Mouse (Mus musculus) heart, postnatal 10 days (tissue): ENCODE results near the gene Olfr96. TPM values are rescaled to one million over a fixed set of nuclear protein-coding genes. Genes with fewer than 3 reads are reported as not detected.

Experiments used
- DNase-seq, 2 experiments: peaks; one replicate each; pipeline ENCODE4 v3.0.0; 2021
- intact Hi-C: fragments of 180-260 bp; cut with DNase I; formaldehyde crosslinking; loops from one replicate; pipeline ENCODE4 v1.15.1; 2025
- total RNA-seq, 2 experiments: library from RNA; stranded (reverse); gene quantifications; 2 replicates each; pipeline ENCODE4 v1.2.3; 2021

Gene Olfr96
- total RNA-seq, 2 experiments from 2014 or later: not detected

DNA sequence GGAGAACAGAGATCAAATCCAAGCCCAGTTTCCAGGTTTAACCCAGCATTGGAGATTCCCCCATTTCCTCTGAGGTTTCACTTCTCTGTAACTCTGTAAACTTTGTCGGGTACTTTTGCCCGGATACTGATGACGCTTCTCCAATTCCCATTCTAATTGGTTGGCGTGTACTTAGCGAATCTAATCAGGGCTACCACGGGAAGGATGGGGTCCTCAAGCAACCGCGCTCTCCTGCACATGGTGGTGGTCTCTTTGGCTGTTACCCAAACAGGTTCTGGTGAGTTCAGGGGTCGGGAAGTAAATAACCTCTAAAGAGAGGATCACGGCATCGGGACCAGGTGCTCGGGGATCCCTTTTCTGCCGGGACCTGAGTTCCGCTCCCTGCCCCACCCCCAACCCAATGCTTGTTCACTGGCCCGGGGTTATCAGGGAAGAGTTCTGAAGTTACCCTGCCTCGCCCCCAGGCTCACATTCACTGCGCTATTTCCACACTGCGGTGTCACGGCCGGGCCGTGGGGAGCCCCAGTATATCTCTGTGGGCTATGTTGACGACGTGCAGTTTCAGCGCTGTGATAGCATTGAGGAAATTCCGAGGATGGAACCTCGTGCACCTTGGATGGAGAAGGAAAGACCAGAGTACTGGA, 50.2 kb downstream of the Olfr96 start, which contains the start of gene H2-M3:
H2-M3 (plus strand) TSS at position 163 of the 644 bp plus-strand sequence.
- intact Hi-C loops: no loop called here
- DNase-seq: peak; percentile 92 to 95

DNA sequence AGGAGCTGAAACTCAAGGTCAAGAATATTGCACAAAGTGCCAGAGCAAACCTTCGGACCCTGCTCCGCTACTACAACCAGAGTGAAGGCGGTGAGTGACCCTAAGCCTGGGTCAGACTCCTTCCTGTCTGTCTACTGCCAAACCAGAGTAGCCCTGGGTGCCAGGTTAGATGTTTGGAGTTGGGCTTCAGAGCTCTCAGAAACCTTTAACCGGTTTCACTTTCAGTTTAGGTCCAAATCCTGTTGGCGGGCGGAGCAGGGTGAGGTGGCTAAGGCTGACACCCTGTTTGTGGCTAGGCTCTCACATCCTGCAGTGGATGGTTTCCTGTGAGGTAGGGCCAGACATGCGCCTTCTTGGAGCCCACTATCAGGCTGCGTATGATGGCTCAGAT, 50.8 kb downstream of the Olfr96 start:
- intact Hi-C loops: no loop called here
- DNase-seq: peak; percentile 38 to 55

DNA sequence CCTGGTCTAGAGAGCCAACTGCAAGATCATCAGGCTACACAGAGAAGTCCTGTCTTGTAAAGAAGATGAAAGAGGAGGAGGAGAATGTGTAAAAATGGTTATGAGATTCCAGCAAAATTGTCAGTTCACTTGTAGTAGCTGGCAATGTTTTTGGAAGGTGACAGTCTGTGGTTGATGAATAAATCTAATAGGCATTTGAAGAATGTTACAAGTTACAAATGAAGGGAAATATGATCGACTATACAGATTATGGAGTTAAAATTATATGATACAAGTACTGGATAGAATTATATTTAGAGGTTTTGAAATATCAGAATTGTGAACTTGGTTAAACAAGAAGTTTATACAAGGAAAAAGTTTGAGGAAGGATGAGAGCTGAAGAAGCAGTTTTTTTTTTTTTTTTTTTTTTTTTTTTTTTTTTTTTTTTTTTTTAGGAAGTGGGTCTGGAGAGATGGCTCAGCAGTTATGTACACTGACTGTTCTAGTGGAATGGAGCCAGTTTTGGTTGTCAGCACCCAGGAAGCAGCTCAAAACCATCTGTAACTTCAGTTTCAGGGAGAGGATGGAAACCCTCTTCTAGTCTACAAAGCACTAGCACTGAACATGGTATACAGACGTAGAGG, 55.8 kb downstream of the Olfr96 start:
- intact Hi-C loops: no loop called here
- DNase-seq: no peak

Other genes starting within 250 kb of the Olfr96 start
- gene 2410137M14Rik, start 238.9 kb upstream of the Olfr96 start, total RNA-seq: not detected
- gene H2-M5, start 230.6 kb upstream of the Olfr96 start, total RNA-seq: under 1 TPM in 1 of 2 experiments, not detected in 1; 0.26 TPM
- 1 to 10 TPM; 5.6 to 6.9 TPM for gene Zfp57, start 219.0 kb upstream of the Olfr96 start, total RNA-seq
- gene Mog, start 196.7 kb upstream of the Olfr96 start, total RNA-seq: not detected
- gene Gabbr1, start 174.2 kb upstream of the Olfr96 start, total RNA-seq: 10 to 100 TPM; 14.0 to 17.2 TPM
- not detected for gene Olfr90, start 131.6 kb upstream of the Olfr96 start, total RNA-seq
- not detected for gene Olfr91, start 121.9 kb upstream of the Olfr96 start, total RNA-seq
- gene Olfr92, start 100.1 kb upstream of the Olfr96 start, total RNA-seq: not detected
- not detected for gene Olfr93, start 58.7 kb upstream of the Olfr96 start, total RNA-seq
- not detected for gene Ubd, start 26.3 kb upstream of the Olfr96 start, total RNA-seq
- not detected for gene Olfr94, start 19.2 kb upstream of the Olfr96 start, total RNA-seq
- not detected for gene Olfr95, start 7.0 kb upstream of the Olfr96 start, total RNA-seq
- gene Olfr97, start 17.2 kb downstream of the Olfr96 start, total RNA-seq: not detected
- not detected for gene Olfr98, start 43.6 kb downstream of the Olfr96 start, total RNA-seq
- gene H2-M3, start 50.1 kb downstream of the Olfr96 start, total RNA-seq: 1 to 10 TPM; 3.2 to 4.0 TPM
- not detected for gene Olfr99, start 63.3 kb downstream of the Olfr96 start, total RNA-seq
- gene Olfr101, start 84.2 kb downstream of the Olfr96 start, total RNA-seq: not detected
- not detected for gene Olfr102, start 96.9 kb downstream of the Olfr96 start, total RNA-seq
- gene Olfr103, start 119.6 kb downstream of the Olfr96 start, total RNA-seq: not detected
- not detected for gene Olfr104-ps, start 139.4 kb downstream of the Olfr96 start, total RNA-seq
- gene Olfr105-ps, start 158.9 kb downstream of the Olfr96 start, total RNA-seq: not detected
- not detected for gene Olfr106-ps, start 170.2 kb downstream of the Olfr96 start, total RNA-seq
- not detected for gene Olfr107, start 179.1 kb downstream of the Olfr96 start, total RNA-seq
- not detected for gene Olfr108, start 225.3 kb downstream of the Olfr96 start, total RNA-seq
- gene Olfr109, start 238.8 kb downstream of the Olfr96 start, total RNA-seq: not detected